Mouse (Mus musculus) kidney, postnatal 25 days (tissue): ENCODE results near the gene Thrb.

ENCODE experiments used
- DNase-seq, 2 experiments: peaks; one replicate each; pipeline ENCODE4 v3.0.0; 2021; ENCODE audit warnings: mixed read lengths in 2 of 2

Thrb gene

GRCm38 (mm10) chr14:17719494-17719893 lies 59.4 kb downstream of the Thrb start:
- DNase-seq = no peak

GRCm38 (mm10) chr14:17722824-17723445 lies 62.9 kb downstream of the Thrb start:
- DNase-seq = no peak

GRCm38 (mm10) chr14:17724577-17724976 lies 64.5 kb downstream of the Thrb start:
- DNase-seq = no peak

- DNase-seq = no peak
These were observed 66.8 kb downstream of the Thrb start for GRCm38 (mm10) chr14:17726906-17727305.

GRCm38 (mm10) chr14:17727878-17728277 lies 67.8 kb downstream of the Thrb start:
- no peak for DNase-seq

- no peak for DNase-seq
These were observed 68.8 kb downstream of the Thrb start for GRCm38 (mm10) chr14:17728889-17729288.

GRCm38 (mm10) chr14:17731020-17731419 lies 71.0 kb downstream of the Thrb start:
- DNase-seq = no peak

GRCm38 (mm10) chr14:17733077-17733778 lies 73.2 kb downstream of the Thrb start:
- DNase-seq = no peak

- DNase-seq = no peak
These were observed 73.7 kb downstream of the Thrb start for GRCm38 (mm10) chr14:17733779-17734137.

GRCm38 (mm10) chr14:17735440-17735839 lies 75.4 kb downstream of the Thrb start:
- DNase-seq = no peak

- DNase-seq = no peak
These were observed 80.8 kb downstream of the Thrb start for GRCm38 (mm10) chr14:17740903-17741302.

- no peak for DNase-seq
These were observed 82.2 kb downstream of the Thrb start for GRCm38 (mm10) chr14:17742264-17742663.

- DNase-seq = no peak
These were observed 83.0 kb downstream of the Thrb start for GRCm38 (mm10) chr14:17742902-17743712.

- no peak for DNase-seq
These were observed 83.7 kb downstream of the Thrb start for GRCm38 (mm10) chr14:17743713-17744158.

GRCm38 (mm10) chr14:17747922-17748321 lies 87.9 kb downstream of the Thrb start:
- DNase-seq = peak; percentile 18 to 54

GRCm38 (mm10) chr14:17748945-17749344 lies 88.9 kb downstream of the Thrb start:
- no peak for DNase-seq

- DNase-seq = no peak
These were observed 91.8 kb downstream of the Thrb start for GRCm38 (mm10) chr14:17751911-17752310.

GRCm38 (mm10) chr14:17753429-17753828 lies 93.4 kb downstream of the Thrb start:
- DNase-seq = no peak

GRCm38 (mm10) chr14:17756732-17757131 lies 96.7 kb downstream of the Thrb start:
- no peak for DNase-seq

- peak in 1 of 2 experiments; percentile 45 for DNase-seq
These were observed 107.9 kb downstream of the Thrb start for GRCm38 (mm10) chr14:17767987-17768386.

- DNase-seq = no peak
These were observed 114.3 kb downstream of the Thrb start for GRCm38 (mm10) chr14:17774404-17774803.

- DNase-seq = no peak
These were observed 121.9 kb downstream of the Thrb start for GRCm38 (mm10) chr14:17781921-17782320.

- DNase-seq = peak; percentile 57 to 83
These were observed 124.2 kb downstream of the Thrb start for GRCm38 (mm10) chr14:17784207-17784806.
